Mouse (Mus musculus) heart, embryonic 10.5 days (tissue): Measurements from ENCODE around the gene Klhdc10. TPM values are rescaled to one million over a fixed set of nuclear protein-coding genes. Genes with fewer than 3 reads are reported as not detected.

Source experiments
- DNase-seq: peaks from one replicate; pipeline ENCODE4 v3.0.0-alpha.2; 2017; ENCODE audit warnings: low spot score
- H3K27ac ChIP-seq: fragments of 300-500 bp; sonication (generic); 2 replicates; pipeline ENCODE4 v1.5.1; 2016; ENCODE audit warnings: mild to moderate bottlenecking
- H3K27me3 ChIP-seq: fragments of 300-500 bp; sonication (generic); 2 replicates; pipeline ENCODE4 v1.6.1; 2016; ENCODE audit warnings: mild to moderate bottlenecking; ENCODE audit not compliant: poor library complexity, insufficient read depth, severe bottlenecking
- H3K36me3 ChIP-seq: fragments of 300-500 bp; sonication (generic); 2 replicates; pipeline ENCODE4 v1.6.1; 2016; ENCODE audit warnings: mild to moderate bottlenecking, moderate library complexity
- H3K4me1 ChIP-seq: fragments of 300-500 bp; sonication (generic); 2 replicates; pipeline ENCODE4 v1.6.1; 2016; ENCODE audit warnings: mild to moderate bottlenecking
- H3K4me3 ChIP-seq: fragments of 300-500 bp; sonication (generic); 2 replicates; pipeline ENCODE4 v1.5.1; 2016; ENCODE audit warnings: mild to moderate bottlenecking, moderate library complexity
- H3K9me3 ChIP-seq: fragments of 300-500 bp; sonication (generic); 2 replicates; pipeline ENCODE4 v1.6.1; 2016; ENCODE audit warnings: mild to moderate bottlenecking, moderate library complexity
- WGBS: fragments of 180-500 bp; shearing (Covaris S2); methylation state at CpG from one replicate; pipeline ENCODE4 v1.1.7; 2016; 5-methylcytosine and 5-hydroxymethylcytosine counted together
- polyA plus RNA-seq: library from polyadenylated mRNA; unstranded; fragments of >200 nt; fragmentation: Nextera tagmentation; extraction: Ambion mirVana; gene quantifications from 2 replicates; pipeline ENCODE4 v1.2.1, GENCODE M21; 2016

Gene Klhdc10
- polyA plus RNA-seq, 1 experiment from 2014 or later, result 33.8 TPM

DNA sequence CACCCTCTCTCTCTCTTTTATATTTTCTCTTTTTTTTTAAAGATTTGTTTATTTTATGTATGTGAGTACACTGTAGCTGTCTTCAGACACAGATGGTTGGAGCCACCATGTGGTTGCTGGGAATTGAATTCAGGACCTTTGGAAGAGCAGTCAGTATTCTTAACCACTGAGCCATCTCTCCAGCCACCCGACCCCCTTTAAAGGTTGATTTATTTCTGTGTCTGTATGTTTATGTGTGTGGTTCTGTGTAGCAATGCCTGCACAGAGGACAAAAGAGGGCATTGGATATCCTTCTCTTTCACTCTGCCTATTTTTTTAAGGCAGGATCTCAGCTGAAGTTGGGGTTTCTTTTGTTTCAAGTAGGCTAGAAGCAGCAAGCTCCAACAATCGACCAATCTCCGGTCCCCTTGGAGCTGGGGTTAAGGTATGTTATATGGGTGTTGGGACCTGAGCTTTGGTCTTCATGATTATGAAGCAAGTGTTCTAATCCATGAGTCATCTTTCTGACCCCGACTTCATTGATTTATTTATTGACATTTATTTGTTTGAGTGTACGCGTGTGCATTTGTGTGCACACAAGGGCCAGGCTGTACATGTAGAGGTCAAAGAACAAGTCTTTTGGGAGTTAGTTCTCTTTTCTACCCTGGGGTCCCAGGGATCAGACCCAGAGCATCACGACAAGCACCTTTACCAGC is 7.9 kb downstream of the Klhdc10 start:
- DNase-seq, result no peak
- 91% methylated on average over 7 of the region's 7 CpGs for WGBS
- Histone ChIP-seq H3K4me1 (no peaks in the 10 kb centered on the region; the same call in 1 of the 2 replicates), H3K27ac (no peak overlapping the region), H3K27me3 (no peaks in the 10 kb centered on the region), H3K9me3 (no peaks in the 10 kb centered on the region), H3K4me3 (no peak overlapping the region), H3K36me3 (peaks cover 12% of the 10 kb centered on the region; the same call in 1 of the 2 replicates)

DNA sequence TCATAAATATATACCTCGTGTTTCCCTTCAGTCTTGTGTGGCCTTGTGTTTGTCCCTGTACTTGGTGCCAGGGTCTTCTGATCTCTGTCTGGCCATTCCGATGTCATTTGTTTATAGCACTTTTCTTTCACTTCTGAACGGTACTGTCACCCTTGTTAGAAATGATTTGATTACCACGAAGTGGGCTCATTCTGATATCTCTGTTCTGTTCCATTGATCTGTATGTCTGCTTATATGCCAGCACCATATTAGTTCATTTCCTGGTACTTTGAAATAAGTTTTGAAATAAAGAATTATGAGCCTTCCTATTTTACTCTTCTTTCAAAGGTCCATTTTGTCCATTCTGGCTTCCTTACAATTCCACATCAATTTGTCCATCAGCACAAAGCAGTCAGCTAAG is 9.6 kb downstream of the Klhdc10 start:
- no peak for DNase-seq
- H3K27me3 ChIP-seq, result no peaks in the 10 kb centered on the region
- no peaks in the 10 kb centered on the region for H3K9me3 ChIP-seq
- 85% methylated on average over 4 of the region's 4 CpGs for WGBS
- peaks cover 12% of the 10 kb centered on the region; the same call in 1 of the 2 replicates for H3K36me3 ChIP-seq
- H3K4me1 ChIP-seq, result no peaks in the 10 kb centered on the region
- H3K27ac ChIP-seq, result no peak overlapping the region
- no peak overlapping the region for H3K4me3 ChIP-seq

DNA sequence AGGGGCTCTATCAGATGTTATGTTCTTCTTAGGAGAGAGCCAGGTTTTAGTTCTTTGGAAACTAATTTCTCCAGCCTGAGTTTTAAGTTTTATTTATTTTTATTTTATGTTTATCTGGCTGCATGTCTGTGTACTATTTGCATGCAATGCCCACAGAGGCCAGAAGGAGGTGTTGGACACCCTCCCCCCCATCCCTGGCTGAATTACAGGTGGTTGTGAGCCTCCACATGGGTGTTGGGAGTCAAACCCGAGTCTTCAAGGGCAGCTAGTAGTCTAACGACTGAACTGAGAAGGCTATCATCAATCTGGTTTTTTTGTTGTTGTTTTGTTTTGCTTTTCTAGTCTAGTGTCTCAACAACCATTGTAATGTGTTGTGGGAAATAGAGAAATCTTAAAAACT is 14.5 kb downstream of the Klhdc10 start:
- Histone ChIP-seq H3K27me3 (no peaks in the 10 kb centered on the region), H3K4me1 (peaks cover 6% of the 10 kb centered on the region; the same call in 1 of the 2 replicates), H3K9me3 (no peaks in the 10 kb centered on the region), H3K27ac (no peak overlapping the region), H3K4me3 (no peak overlapping the region), H3K36me3 (peaks cover 36% of the 10 kb centered on the region)
- 90% methylated on average over 2 of the region's 2 CpGs for WGBS
- DNase-seq, result no peak

DNA sequence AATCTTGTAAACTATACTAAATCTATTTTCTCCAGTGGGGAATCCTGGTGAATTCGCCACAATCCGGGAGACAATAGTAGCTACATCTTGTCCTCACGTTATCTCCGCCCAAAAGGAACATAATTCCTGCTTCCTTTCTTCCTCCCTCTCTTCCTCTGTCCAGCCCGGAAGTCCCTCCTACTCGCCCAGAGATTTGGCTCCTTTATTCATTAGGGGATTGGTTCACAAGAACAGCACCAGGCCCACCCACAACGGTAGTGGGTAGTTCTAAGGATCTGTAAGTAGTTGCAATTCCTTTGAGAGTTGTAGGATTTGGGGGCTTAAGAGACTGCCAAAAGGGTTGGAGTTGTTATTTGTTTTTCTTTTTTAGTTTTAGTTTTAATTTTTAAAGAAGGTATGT is 15.1 kb downstream of the Klhdc10 start:
- H3K9me3 ChIP-seq, result no peaks in the 10 kb centered on the region
- H3K4me3 ChIP-seq, result no peak overlapping the region
- DNase-seq, result no peak
- no peak overlapping the region for H3K27ac ChIP-seq
- H3K4me1 ChIP-seq, result peaks cover 6% of the 10 kb centered on the region; the same call in 1 of the 2 replicates
- 81% methylated on average over 7 of the region's 7 CpGs for WGBS
- no peaks in the 10 kb centered on the region for H3K27me3 ChIP-seq
- peaks cover 43% of the 10 kb centered on the region for H3K36me3 ChIP-seq

DNA sequence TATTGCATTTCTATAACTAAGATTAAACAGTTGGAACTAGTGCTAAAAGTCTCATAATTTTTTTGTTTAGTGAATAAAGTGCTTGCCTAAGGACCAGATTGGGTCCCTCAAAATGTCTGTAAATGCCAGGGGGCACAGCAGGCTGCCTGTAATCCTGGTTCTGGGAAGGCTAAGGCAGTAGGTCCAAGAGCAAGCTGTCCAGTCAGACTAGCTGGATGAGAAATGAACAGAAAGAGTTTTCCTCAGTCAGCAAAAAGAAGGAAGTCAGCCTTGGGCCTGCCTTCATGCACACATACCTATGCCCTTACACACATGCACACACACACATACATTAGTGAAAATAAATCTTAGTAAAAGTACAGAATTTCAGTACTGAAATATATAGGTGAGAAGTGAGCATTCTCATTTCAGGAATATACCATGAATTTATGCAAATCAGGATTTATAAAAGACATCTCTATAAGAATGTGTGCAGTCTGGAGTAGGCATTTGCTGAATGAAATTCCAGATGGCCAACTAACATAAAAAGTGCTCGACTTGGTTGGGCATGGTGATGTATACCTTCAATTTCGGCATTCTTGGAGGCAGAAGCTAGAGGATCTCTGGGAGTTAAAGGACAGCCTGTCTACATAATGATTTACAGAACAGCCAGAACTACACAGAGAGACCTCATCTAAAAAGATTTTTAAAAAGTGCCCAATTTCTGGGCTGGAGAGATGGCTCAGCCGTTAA is 31.0 kb downstream of the Klhdc10 start:
- WGBS, result 66% methylated on average over 3 of the region's 3 CpGs
- DNase-seq, result no peak
- H3K4me3 ChIP-seq, result no peak overlapping the region
- H3K36me3 ChIP-seq, result no peaks in the 10 kb centered on the region; the same call in 1 of the 2 replicates
- no peaks in the 10 kb centered on the region for H3K9me3 ChIP-seq
- no peaks in the 10 kb centered on the region for H3K27me3 ChIP-seq
- no peak overlapping the region for H3K27ac ChIP-seq
- peaks cover 22% of the 10 kb centered on the region for H3K4me1 ChIP-seq

DNA sequence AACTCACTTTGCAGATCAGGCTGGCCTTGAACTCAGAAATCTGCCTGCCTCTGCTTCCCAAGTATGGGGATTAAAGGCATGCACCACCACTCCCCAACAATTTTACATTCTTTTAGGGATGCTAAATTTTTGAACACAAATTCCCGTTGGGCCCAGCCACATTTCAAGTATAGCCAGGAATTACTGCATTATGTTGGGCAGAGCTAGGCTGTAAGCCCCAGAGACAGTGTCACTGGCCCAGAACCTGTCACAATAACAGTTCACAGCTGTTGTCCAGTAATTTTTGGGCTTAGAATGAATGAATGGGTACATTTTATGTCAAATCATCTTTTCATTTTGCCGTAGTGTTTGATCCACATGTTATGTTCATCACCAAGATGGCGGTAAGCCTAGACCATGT is 34.8 kb downstream of the Klhdc10 start:
- H3K4me1 ChIP-seq, result peaks cover 21% of the 10 kb centered on the region
- no peak for DNase-seq
- H3K27me3 ChIP-seq, result no peaks in the 10 kb centered on the region
- WGBS, result 92% methylated on average over 3 of the region's 3 CpGs
- no peak overlapping the region for H3K27ac ChIP-seq
- H3K4me3 ChIP-seq, result no peak overlapping the region
- H3K9me3 ChIP-seq, result no peaks in the 10 kb centered on the region
- peaks cover 22% of the 10 kb centered on the region for H3K36me3 ChIP-seq

DNA sequence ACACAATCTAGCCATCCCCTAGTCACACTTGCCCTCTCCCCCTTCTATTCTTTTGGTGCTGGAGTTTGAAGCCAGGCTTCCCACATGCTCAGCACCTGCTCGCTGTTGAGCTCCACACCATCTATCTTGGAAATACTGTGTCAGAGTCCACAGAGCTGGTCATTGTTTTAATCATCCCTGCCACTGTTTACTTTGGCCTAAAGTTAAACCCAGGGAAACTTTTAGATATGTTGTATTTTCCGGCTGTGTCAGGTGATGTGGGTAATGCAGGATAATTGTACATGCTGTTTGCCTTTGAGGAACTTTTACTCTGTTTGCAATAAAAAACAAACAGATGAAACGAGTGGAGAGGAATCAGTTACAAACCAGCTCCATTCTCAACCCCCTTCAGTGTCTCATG is 35.4 kb downstream of the Klhdc10 start:
- WGBS, result 66% methylated on average over 3 of the region's 3 CpGs
- Histone ChIP-seq H3K36me3 (peaks cover 27% of the 10 kb centered on the region), H3K4me3 (no peak overlapping the region), H3K27me3 (no peaks in the 10 kb centered on the region), H3K9me3 (no peaks in the 10 kb centered on the region), H3K27ac (no peak overlapping the region), H3K4me1 (peaks cover 19% of the 10 kb centered on the region)
- DNase-seq, result no peak

DNA sequence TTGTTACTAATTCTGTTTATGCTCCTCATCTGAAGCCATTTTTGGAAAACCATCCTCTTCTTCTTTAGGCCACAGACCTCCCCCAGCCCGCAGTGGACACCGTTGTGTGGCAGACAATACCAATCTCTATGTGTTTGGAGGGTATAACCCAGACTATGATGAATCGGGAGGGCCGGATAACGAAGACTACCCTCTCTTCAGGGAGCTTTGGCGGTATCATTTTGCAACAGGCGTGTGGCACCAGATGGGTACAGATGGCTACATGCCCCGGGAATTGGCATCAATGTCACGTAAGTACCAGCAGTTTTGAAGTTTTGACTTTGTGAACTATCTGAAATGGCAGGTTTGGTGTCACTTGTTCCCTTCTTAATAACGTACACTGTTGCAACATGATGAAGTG is 37.9 kb downstream of the Klhdc10 start:
- Histone ChIP-seq H3K4me1 (peaks cover 15% of the 10 kb centered on the region), H3K36me3 (peaks cover 53% of the 10 kb centered on the region), H3K9me3 (no peaks in the 10 kb centered on the region), H3K27ac (no peak overlapping the region), H3K27me3 (no peaks in the 10 kb centered on the region), H3K4me3 (no peak overlapping the region)
- WGBS, result 96% methylated on average over 10 of the region's 10 CpGs
- no peak for DNase-seq

DNA sequence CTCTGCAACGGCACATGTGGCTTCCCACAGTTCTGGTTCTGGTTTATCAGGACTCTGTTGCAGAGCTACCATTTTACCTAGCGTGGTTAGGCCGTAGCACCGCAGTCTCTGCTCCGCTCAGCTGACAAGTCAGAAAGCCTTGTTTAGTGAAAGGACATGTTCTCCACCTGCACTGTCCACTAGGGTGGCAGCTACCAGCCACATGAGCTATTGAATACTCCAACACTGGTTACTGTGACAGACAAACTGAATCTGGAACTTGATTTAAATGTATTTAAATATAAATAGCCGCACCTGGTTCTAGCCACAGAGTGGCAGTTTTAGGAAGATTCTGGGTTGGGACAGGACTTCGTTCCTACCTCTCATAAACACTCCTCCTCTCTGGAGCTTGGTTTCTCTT is 55.3 kb downstream of the Klhdc10 start:
- DNase-seq, result no peak
- no peaks in the 10 kb centered on the region for H3K9me3 ChIP-seq
- WGBS, result 93% methylated on average over 7 of the region's 7 CpGs
- H3K4me3 ChIP-seq, result no peak overlapping the region
- H3K27me3 ChIP-seq, result no peaks in the 10 kb centered on the region
- H3K27ac ChIP-seq, result peak overlapping the region; percentile 13; the same call in 1 of the 2 replicates
- H3K36me3 ChIP-seq, result peaks cover 39% of the 10 kb centered on the region
- H3K4me1 ChIP-seq, result peaks cover 35% of the 10 kb centered on the region

DNA sequence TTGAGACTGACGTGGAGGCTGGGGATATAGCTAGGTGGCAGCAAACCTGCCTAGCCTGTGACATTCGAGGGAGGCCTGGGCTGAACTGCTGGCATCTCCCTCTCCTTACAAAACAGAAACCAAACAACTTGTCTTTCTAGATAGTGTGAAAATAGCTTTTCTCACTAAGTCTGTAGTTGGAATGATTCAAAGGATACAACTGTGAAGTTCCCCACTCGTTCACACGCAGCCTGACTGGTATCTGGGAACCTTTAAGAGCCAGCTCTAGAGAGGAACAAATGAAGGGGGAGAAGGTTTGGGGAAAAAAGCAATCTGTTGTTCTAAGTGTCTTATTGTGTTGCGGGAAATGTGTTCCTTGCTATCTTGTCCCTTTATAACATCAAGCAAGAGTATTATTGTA is 57.0 kb downstream of the Klhdc10 start:
- Histone ChIP-seq H3K27me3 (no peaks in the 10 kb centered on the region), H3K36me3 (peaks cover 25% of the 10 kb centered on the region), H3K4me3 (no peak overlapping the region), H3K4me1 (peaks cover 51% of the 10 kb centered on the region), H3K9me3 (no peaks in the 10 kb centered on the region), H3K27ac (peak overlapping the region; percentile 94)
- 78% methylated on average over 5 of the region's 5 CpGs for WGBS
- DNase-seq, result no peak

DNA sequence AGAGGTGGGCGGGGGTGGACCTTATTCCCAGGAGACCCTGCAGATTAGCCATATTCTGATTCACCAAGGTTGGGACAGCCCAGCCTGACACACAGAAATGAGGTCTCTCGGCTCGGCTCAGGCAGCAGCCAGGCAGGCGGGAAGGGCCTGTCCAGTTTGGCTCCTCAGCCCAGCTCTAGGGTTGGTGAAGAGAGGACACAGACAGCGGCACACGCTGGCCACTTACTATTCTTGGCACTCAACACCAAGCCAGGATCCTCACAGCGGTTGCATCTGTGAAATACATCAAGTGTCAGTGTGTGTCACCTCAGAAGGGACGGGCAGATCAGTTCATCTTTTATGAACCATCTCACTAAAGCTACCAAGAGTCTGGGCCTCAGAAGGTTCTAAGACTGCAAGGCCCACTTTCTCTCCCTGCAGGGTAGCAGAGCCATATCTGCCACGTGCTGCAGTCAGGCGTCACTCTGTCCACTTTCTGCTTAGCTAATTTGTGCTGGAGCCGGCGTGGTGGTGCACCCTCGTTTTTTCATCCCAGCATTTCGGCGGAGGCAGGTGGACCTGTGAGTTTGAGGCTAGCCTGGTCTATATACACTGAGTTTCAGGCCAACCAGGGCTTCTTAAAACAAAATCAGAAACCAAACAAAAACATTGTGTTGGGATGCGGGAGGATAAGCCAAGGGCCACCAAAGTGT is 57.5 kb downstream of the Klhdc10 start:
- 52% methylated on average over 16 of the region's 16 CpGs for WGBS
- H3K36me3 ChIP-seq, result peaks cover 19% of the 10 kb centered on the region
- H3K4me1 ChIP-seq, result peaks cover 57% of the 10 kb centered on the region
- no peaks in the 10 kb centered on the region for H3K9me3 ChIP-seq
- peak overlapping the region; percentile 62 for H3K4me3 ChIP-seq
- no peaks in the 10 kb centered on the region for H3K27me3 ChIP-seq
- DNase-seq, result no peak
- peak overlapping the region; percentile 94 for H3K27ac ChIP-seq

DNA sequence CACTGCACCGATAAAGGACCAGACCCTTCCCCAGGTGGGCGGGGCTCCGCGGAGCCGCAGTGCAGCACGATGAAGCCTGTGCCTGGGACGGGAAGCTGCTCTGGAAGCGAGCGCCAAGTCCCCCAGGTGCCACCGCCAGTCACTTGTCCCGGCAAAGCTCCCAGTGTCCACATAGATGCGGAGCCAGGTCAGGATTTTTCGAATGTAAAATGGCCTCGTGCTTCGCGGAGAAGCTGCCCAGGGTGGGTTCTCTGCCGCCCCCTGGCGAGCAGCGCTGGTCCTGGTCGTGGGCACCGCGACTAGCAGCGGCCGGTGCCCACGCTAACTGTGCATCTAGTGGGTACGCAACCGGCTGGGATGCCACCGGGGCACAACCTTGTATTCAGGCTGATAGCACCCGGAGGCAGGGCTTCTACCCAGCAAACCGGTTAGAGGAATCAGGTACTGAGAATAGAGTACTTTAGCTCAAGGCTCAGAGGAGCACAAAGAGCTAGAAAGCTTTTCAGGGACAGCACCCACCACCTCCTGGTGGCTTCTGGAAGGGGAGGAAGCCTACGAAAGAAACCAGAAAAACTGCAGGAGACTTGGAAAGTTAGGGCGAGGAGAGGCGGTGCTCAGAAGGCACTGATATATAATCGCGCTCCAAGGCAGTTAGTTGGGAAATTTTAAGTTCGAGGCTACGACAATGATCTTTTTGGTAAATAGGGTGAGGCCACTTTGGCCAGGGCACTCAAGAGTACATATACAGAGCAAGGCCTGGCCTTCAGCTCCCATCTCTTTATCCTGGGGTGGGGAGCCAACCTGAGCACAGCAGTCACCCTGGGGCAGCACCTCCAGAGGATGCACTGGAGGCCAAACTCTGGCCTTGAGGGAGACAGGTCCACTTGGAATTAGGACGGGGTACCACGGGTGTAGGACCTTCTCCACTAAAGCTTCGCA is 58.4 kb downstream of the Klhdc10 start:
- peaks cover 64% of the 10 kb centered on the region for H3K4me1 ChIP-seq
- H3K4me3 ChIP-seq, result peak overlapping the region; percentile 62
- WGBS, result 8% methylated on average over 40 of the region's 40 CpGs

More for the DNA sequence above, 58.4 kb downstream of the Klhdc10 start:
- peak; percentile 90 for DNase-seq
- Histone ChIP-seq H3K9me3 (no peaks in the 10 kb centered on the region), H3K36me3 (peaks cover 10% of the 10 kb centered on the region), H3K27ac (peak overlapping the region; percentile 94), H3K27me3 (no peaks in the 10 kb centered on the region)
